Mouse (Mus musculus): ENCODE measurements around the gene Vps8.
"Not testable (repeated sequence)": the region's sequence is repeated elsewhere in the genome, so short reads cannot be mapped to it uniquely, and the experiment has no call there.

Gene Vps8

DNA sequence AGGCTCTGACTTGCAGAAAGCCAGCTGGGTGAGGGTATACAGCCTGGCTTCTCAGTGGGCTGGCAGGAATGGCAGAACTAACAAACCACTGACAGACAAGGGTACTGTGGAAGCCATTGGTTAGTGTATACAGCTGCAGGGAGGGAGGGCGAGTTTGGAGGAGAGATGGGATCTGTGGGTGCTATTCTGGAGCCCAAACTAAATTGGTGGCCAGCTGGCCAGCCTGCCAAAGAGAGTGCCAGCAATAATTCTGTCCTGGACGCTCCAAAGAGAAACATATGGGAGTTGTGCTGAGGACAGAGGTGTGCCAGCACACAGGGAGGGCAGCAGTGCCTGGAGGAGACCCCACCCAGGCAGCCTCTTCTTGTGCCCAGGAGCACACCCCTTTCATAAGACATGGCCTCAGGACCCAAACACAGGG, 220.7 kb downstream of the Vps8 start:
- in situ Hi-C loops (cut with MboI; ENCODE audit: unreplicated experiment in 2 of 2), result loop anchor here in 1 of 2 experiments (5.0 kb wide), 1 partner anchor 81 kb away; no protein-coding TSS in a partner anchor

DNA sequence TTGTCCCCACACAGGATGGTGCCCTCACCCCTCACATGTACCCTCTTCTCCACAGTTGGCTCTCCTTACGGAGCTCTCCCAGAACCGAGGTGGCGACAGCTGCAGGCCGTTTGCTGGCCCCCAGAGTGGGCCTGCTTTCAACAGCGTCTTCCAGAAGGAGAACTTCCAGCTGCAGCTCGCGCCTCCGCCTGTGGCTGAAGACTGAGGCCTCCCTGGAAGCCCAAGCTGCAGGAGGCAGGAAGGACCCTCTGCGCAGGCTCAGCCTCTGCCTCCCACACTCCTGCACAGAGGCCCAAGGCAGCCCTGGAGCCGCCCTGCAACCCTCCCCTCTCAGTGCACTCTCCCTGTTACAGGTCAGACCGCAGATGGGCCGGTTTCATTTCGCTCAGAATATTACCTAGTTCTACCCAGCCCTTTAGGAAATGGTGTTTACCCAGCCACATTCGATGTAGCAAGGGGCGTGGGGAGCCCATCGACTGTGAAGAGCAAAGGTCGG, 221.2 kb downstream of the Vps8 start:
- in situ Hi-C loops (cut with MboI; ENCODE audit: unreplicated experiment in 2 of 2), result loop anchor here in 1 of 2 experiments (5.0 kb wide), 1 partner anchor 82 kb away; no protein-coding TSS in a partner anchor

DNA sequence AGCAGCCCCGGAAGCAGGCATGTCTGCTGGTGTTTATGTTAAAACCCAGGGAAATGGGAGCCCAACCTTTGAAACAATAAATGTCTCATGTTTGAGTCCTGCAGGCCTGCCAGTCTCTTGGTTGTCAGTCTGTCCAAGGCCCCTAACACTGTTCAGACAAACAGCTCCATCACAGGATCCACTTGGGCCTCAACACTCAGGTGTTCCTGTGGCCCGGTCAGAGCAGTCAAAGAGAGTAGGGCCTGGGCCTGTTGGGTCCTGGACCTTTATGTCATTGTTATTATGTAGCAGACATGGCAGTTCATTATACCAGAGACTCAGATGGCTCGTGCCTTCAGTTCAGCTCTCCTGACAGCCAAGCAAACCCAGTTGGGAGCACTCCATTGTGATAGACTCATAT, 221.7 kb downstream of the Vps8 start:
- in situ Hi-C loops (cut with MboI; ENCODE audit: unreplicated experiment in 2 of 2), result loop anchor here in 1 of 2 experiments (5.0 kb wide), 1 partner anchor 82 kb away; no protein-coding TSS in a partner anchor

DNA sequence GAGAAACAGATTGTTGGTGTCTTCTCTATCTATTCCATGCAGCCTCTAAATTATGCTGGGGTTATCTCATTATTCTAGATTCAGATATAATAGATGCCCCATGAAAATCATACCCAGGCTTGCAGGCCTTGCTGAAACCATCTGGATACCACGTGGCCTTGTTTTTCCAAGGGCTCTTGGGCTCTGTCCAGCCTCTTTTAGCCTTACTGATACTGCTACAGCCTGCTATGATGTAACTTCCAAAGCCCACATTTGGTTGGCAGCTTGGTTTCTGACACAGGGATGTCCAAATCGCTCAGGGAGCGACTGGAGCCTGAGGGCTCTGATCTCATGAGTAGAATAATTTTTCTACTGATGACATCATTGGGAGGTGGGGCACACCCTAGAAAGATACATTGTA, 223.0 kb downstream of the Vps8 start:
- in situ Hi-C loops (cut with MboI; ENCODE audit: unreplicated experiment in 2 of 2), result no loop called here

- in situ Hi-C loops (cut with MboI; ENCODE audit: unreplicated experiment in 2 of 2), result no loop called here
Measured at GRCm38 (mm10) chr16:21646496-21646895, 223.6 kb downstream of the Vps8 start.

DNA sequence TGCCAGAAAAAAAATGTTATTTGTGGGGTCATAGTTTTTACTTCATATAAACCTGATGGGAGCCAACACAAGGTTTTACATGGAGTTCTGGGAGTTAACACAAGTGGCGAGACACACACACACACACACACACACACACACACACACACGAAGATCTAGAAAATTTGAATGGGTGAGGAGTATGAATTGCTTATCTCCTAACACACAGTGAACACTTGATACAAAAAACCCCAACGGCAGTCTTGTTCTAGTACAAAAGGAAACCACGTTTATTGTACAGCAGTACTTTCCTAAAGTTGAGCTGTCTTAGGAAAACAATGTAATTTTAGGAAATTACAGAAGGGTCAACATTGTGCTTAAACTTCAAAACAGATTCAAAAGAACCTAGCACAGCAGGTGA, 225.9 kb downstream of the Vps8 start:
- in situ Hi-C loops (cut with MboI; ENCODE audit: unreplicated experiment in 2 of 2), result no loop called here

DNA sequence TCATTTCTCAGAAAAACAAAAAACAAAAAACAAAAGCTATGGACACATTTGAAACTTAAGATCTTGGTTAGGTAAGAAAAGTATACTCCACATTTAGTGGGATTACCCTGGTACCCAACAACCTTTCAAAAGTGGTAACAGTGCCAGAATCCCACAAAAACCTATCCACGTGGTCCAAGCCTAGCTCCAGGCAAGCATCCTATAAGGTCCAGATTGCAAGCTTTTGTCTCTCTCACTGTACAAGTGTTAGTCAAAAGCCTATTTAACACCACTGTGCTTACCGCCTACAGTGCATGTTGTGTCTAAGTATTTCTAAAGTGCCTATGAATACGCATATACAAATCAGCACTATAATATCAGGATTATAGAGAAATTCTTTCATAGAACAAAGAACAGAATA, 227.4 kb downstream of the Vps8 start:
- in situ Hi-C loops (cut with MboI; ENCODE audit: unreplicated experiment in 2 of 2), result no loop called here

- in situ Hi-C loops (cut with MboI; ENCODE audit: unreplicated experiment in 2 of 2), result no loop called here
Measured at GRCm38 (mm10) chr16:21651161-21651560, 228.2 kb downstream of the Vps8 start.

DNA sequence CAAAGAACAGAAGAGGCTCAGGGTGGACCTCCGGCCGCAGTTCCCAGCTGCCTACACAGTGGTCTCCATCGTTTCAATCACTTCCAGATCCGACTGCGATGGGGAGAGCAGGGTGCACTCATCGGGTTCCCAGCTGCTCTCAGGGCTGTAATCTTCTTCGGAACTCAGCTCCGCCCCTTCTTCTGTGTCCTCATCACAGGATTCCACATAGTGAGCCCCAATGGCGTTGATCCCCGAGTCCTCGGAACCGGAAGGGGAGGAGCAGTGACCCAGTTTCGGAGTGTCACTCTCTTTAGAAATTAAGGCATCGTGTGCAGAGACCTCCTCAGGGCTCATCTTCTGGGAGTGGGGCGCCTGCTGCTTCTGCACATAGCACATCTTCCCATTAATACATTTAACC, 230.2 kb downstream of the Vps8 start:
- in situ Hi-C loops (cut with MboI; ENCODE audit: unreplicated experiment in 2 of 2), result no loop called here

DNA sequence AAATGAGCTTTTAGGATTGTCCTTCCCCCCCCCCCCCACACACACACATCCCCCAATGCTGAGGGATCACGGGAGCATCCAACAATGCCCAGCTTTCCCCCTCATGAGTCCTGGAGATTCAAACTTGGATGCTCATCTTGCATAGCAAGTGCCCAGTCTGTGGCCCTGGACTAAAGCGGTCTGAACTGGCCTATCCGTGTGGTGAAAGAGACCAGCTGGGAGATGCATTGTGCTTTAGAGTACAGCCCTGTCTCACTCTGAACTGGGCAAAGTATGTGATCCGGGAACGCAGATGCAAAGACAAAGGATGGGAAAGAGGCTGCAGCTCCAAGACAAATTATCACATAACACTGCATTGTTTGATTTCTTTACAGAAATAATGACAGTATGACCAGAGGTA, 231.5 kb downstream of the Vps8 start:
- in situ Hi-C loops (cut with MboI; ENCODE audit: unreplicated experiment in 2 of 2), result no loop called here

GRCm38 (mm10) chr16:21655291-21655690, 232.4 kb downstream of the Vps8 start:
- in situ Hi-C loops (cut with MboI; ENCODE audit: unreplicated experiment in 2 of 2), result no loop called here

DNA sequence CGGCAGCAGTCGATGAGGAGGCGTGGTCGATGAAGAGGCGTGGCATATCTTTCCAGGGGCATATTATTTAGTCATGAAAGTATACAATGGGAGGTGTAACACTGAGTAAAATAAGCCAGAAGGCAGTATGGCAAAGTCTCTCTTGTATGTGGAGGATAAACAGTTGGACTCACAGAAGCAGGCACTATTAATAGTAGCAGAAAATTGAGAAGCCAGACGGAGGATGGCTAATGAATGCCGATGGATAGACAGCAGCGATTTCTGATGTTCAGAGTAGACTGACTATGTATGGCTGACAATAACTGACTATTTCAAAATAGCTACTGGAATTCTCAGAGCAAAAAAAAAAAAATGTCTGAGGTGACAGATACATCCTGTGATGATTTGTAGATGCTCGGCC, 233.0 kb downstream of the Vps8 start:
- in situ Hi-C loops (cut with MboI; ENCODE audit: unreplicated experiment in 2 of 2), result no loop called here

DNA sequence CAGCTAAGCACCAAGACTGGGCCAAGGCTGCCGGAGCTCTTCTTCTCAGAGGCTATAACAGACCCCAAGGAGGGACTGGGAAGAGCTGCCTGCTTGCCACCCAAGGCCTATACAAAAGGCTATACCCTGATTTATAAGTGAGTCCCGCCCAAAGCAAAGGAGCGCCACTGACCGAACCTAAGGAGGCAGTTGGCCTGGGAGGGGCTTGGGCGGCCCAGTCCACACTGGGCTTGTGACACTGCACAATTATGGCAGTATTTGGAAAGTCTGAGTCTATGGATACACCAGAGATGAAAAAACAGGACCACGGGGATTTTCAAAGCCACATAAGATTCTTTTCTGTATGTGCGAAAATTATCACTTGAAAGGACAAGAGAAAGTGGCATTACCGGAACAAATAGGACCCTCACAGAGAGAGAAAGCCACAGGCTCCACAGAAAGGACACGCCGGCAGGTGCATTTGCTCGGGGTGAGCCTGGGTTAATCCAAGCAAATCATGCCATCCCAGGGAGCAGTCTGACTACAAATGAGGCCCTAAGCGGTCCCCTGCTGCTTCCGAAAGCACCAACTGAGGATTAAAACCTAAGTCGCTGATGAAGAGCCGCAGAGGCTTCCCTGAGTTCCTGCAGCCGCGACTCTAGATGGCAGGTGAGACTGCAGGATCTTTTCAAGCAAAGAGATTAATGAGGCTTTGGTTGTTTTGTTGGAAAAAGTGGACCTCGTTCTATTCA, 241.9 kb downstream of the Vps8 start:
- in situ Hi-C loops (cut with MboI; ENCODE audit: unreplicated experiment in 2 of 2), result no loop called here

DNA sequence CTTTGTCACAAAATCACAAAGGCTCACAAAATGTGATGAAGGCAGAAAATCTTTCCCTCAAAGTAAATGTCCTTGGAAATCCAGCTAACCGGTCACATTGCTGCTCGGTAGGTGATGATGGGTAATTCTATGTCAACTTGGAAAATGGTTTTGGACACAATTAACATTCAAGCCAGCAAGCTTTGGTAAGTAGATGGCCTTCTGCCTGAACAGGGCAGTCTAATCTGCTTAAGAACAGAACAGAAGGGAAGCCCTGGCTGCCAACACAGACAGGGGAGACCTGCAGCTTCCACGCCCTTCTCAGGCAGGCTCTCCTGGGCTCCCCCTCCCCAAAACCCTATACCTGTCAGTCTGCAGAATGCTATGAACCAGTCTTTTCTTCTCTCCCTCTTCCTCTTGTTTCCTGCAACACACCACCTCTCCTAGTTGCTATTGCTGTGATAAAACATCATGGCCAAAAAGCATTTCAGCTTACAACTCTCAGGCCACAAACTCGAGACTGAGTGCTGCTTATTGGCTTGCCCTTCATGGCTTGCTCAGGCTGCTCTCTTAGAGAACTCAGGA, 242.6 kb downstream of the Vps8 start:
- in situ Hi-C loops (cut with MboI; ENCODE audit: unreplicated experiment in 2 of 2), result no loop called here

GRCm38 (mm10) chr16:21671878-21672277, 249.0 kb downstream of the Vps8 start:
- in situ Hi-C loops (cut with MboI; ENCODE audit: unreplicated experiment in 2 of 2), result no loop called here

DNA sequence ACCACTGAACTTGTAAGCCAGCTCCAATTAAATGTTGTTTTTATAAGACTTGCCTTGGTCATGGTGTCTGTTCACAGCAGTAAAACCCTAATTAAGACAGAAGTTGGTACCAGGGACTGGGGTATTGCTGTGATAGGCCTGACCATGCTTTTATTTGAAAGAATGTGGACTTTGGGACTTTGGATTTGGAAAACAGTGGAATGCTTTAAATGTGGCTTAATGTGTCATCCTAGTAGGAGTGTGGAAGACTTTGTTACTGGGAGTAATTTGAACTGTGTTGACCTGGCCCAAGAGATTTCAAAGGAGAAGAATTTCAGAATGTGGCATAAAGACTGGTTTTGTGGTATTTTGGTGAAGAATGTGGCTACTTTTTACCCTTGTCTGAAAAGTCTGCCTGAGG, 250.1 kb downstream of the Vps8 start:
- in situ Hi-C loops (cut with MboI; ENCODE audit: unreplicated experiment in 2 of 2), result not testable (repeated sequence)

- in situ Hi-C loops (cut with MboI; ENCODE audit: unreplicated experiment in 2 of 2), result not testable (repeated sequence)
Measured at GRCm38 (mm10) chr16:21673651-21674050, 250.7 kb downstream of the Vps8 start.

DNA sequence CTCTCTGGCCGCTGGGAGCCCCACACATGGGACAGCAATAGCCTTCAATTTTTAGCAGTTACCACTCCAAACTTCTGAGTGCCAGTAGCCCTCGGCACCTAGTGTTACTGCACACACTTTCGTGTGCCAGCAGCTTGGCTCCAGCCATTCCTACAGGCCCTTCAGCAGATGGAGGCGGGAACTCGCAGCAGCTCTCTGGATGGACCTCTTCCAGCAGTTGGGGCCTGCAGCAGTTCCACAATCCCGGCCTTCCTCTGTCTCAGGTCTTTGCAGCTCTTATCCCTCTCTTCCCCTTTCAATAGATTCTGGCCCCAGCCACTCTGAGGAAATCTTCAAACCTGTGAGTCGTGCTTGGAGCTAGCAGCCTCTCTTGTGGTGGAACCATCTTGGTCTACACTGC, 253.9 kb downstream of the Vps8 start:
- in situ Hi-C loops (cut with MboI; ENCODE audit: unreplicated experiment in 2 of 2), result no loop called here

- in situ Hi-C loops (cut with MboI; ENCODE audit: unreplicated experiment in 2 of 2), result no loop called here
Measured at GRCm38 (mm10) chr16:21687406-21687805, 264.5 kb downstream of the Vps8 start.

DNA sequence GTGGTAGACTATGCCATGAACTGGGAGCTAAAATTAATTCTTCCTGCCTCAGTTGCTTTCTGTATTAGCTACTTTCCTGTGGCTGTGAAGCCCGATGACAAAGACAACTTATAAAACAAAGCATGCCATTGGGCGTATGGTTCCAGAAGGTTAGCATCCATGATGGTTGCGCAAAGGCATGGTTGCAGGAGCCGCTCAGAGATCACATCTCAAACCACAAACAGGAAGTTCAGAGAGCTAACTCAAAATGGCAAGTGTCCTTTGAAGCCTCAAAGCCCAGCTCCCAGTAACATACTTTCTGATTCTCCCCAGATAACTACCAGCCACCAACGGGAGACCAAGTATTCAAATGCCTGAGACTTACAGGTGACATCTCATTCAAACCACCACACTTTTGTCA, 266.2 kb downstream of the Vps8 start:
- in situ Hi-C loops (cut with MboI; ENCODE audit: unreplicated experiment in 2 of 2), result no loop called here

DNA sequence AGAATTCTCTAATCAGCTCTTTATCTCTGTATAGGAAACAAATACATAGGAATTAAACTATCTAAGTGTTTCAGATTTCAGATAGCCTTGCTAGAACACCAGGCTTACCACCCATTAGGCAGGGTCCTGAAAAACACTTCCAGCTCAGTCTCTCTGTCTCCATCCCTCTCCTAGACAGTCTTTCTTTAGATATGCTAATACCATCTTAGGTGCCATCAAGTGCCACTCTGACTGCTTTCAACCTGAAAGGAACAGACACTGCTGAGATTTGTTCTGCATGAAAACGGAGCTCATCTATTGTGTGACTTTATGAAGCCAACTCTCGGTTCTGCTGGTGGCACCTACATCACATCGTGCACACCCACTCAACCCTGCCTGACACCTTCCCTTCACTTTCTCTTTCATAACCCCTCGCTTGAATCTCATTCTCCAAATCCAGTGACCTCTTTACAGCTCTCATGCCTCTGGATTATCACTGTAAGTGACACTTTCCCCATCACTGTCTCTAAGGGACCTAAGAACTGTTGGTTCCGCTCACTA, 267.4 kb downstream of the Vps8 start:
- in situ Hi-C loops (cut with MboI; ENCODE audit: unreplicated experiment in 2 of 2), result no loop called here

DNA sequence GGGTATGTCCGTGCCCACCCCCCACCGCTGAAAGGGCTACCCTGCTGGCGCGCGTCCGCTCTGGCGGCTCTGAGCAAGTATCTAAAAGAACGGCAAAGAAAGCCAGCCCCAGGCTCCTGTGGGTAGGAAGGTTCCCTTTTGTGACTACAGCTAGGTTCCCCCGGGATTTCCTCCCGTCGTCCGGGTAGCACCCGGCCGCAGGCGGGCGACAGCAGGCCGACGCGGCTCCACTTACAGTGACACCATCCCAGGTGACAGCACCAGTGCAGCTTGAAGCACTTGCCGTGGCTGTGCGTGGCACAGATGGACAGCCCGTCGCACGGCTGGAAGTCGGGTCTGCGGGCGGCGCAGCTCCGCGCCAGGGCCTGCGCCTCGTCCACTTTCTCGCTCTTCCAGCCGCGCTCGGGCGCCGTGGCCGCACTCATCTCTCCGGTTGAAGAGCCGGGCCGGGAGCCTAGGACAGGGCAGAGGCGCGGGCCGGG, 271.1 kb downstream of the Vps8 start:
- in situ Hi-C loops (cut with MboI; ENCODE audit: unreplicated experiment in 2 of 2), result no loop called here

Measured in v-Abl transformed pro-B cells (cell line).